Mouse (Mus musculus) brain, embryonic 14.5 days (tissue): ENCODE results near the gene Pcyt1a.

ENCODE experiments used
- CTCF ChIP-seq: fragments of 200-500 bp; IDR thresholded peaks from 2 replicates; pipeline ENCODE4 v1.5.1; 2012; ENCODE audit warnings: inconsistent platforms, mild to moderate bottlenecking, moderate library complexity, borderline replicate concordance; ENCODE audit not compliant: insufficient read depth, insufficient read length; ENCODE audit errors: extremely low read depth
- POLR2A ChIP-seq: fragments of 200-500 bp; IDR thresholded peaks from 2 replicates; pipeline ENCODE4 v1.6.1; 2012; ENCODE audit warnings: mild to moderate bottlenecking, inconsistent platforms, borderline replicate concordance; ENCODE audit not compliant: poor library complexity, insufficient read depth, insufficient read length, severe bottlenecking; ENCODE audit errors: extremely low read depth

DNA sequence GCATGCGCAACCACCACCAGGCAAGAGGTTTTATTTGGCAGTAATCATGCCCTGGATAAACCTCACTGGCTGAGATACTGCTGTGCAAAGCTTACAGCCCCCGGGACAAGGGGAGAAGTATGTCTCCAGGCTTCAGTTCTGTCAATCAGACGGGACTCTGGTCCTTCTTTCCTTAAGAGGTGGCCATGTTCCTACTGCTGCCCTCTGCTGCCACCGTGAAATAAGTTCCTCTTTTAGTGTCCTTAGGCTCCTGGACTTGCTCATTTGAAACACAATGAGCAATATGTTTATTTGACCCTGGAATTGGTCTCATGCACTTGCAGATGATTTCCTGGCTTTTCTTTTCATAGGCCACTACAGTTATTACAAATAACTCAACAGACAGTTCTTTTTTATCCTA is 29.8 kb downstream of the Pcyt1a start:
- TF ChIP-seq CTCF, result no peak
- TF ChIP-seq POLR2A, result no peak
